18 mouse cellular contexts compared by ENCODE assay signal in the genomic region with DNA sequence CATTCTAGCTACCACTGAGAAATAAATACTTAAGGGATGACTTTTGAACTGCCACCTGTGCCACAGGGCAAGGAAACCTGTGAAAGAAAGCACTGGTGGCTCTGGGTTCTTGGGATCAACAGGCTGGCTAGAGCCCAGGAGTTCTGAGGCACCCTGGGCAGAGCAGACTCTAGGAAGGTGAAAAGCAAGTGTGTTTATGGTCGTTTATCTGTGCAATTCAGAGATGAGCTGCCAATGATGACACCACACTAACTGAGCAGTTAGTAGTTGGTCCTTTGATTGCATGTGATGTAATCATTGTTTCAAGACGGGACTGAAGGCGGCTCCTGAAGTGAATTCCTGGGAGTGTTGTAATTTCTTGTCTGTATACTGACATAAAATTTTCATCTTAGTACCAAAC.
"Had no signal": no experiment of that assay in that cellular context is flagged by ENCODE, and none has a peak within 500 bp of the region (broad histone marks: within the 10 kb centered on the region; RNA-seq: fewer than 3 reads in every experiment).

No protein-coding gene starts in this region.

- H3K9ac ChIP-seq: limb, embryonic 13.5 days; liver, embryonic 12.5 days; liver, embryonic 15.5 days; lung, embryonic 15.5 days; midbrain, embryonic 13.5 days had no signal

- H3K27me3 ChIP-seq: limb, embryonic 13.5 days; liver, embryonic 12.5 days; liver, embryonic 15.5 days; lung, embryonic 15.5 days; megakaryocyte, embryonic 14.5 days; midbrain, embryonic 13.5 days had no signal

- H3K27ac ChIP-seq: kidney, postnatal 0 days; layer of hippocampus, adult 2 months; limb, embryonic 10.5 days; limb, embryonic 13.5 days; liver, embryonic 12.5 days; liver, embryonic 15.5 days; lung, embryonic 15.5 days; midbrain, embryonic 10.5 days; midbrain, embryonic 13.5 days had no signal

- H3K9me3 ChIP-seq: limb, embryonic 10.5 days; limb, embryonic 13.5 days; liver, embryonic 12.5 days; liver, embryonic 15.5 days; lung, embryonic 15.5 days; megakaryocyte, embryonic 14.5 days; midbrain, embryonic 10.5 days; midbrain, embryonic 13.5 days had no signal

- DNase-seq: kidney, postnatal 25 days; layer of hippocampus, adult 9-11 months; liver; lung, adult 18-20 months; lung, postnatal 10 days; lung, postnatal 36 days; thymus, adult 18-20 months; thymus, postnatal 36 days had no signal

- H3K4me3 ChIP-seq: layer of hippocampus, adult 2 months; limb, embryonic 10.5 days; limb, embryonic 13.5 days; liver, embryonic 12.5 days; liver, embryonic 15.5 days; lung, embryonic 15.5 days; megakaryocyte, embryonic 14.5 days; midbrain, embryonic 10.5 days; midbrain, embryonic 13.5 days had no signal

- H3K4me2 ChIP-seq: limb, embryonic 13.5 days; liver, embryonic 12.5 days; liver, embryonic 15.5 days; lung, embryonic 15.5 days; midbrain, embryonic 13.5 days had no signal
